Mouse (Mus musculus) spleen, postnatal 14 days (tissue): Measurements from ENCODE around the gene B4galnt2.
"Not testable (repeated sequence)": the region's sequence is repeated elsewhere in the genome, so short reads cannot be mapped to it uniquely, and the experiment has no call there.

ENCODE experiments used
- DNase-seq, 2 experiments: peaks; one replicate each; pipeline ENCODE4 v3.0.0; 2021 to 2022; ENCODE audit warnings: low spot score in 2 of 2

B4galnt2 gene

GRCm38 (mm10) chr11:95896446-95897179 is 18.1 kb downstream of the B4galnt2 start:
- no peak for DNase-seq

- DNase-seq, result no peak
These were observed 24.1 kb downstream of the B4galnt2 start for GRCm38 (mm10) chr11:95890462-95891051.

GRCm38 (mm10) chr11:95879861-95880260 is 34.8 kb downstream of the B4galnt2 start:
- not testable (repeated sequence) for DNase-seq

- DNase-seq, result peak; percentile 21 to 45
These were observed 38.4 kb downstream of the B4galnt2 start for GRCm38 (mm10) chr11:95876296-95876695.

- DNase-seq, result no peak
These were observed 38.9 kb downstream of the B4galnt2 start for GRCm38 (mm10) chr11:95875804-95876203.

- DNase-seq, result no peak
These were observed 44.7 kb downstream of the B4galnt2 start for GRCm38 (mm10) chr11:95869918-95870470.

- DNase-seq, result no peak
These were observed 45.2 kb downstream of the B4galnt2 start for GRCm38 (mm10) chr11:95869442-95869841.

GRCm38 (mm10) chr11:95861397-95861796 is 53.3 kb downstream of the B4galnt2 start:
- DNase-seq, result no peak

GRCm38 (mm10) chr11:95860071-95860490 is 54.6 kb downstream of the B4galnt2 start:
- no peak for DNase-seq

- peak in 1 of 2 experiments; percentile 59 for DNase-seq
These were observed 55.2 kb downstream of the B4galnt2 start for GRCm38 (mm10) chr11:95859468-95859855.

GRCm38 (mm10) chr11:95858528-95859467 is 55.9 kb downstream of the B4galnt2 start:
- peak; percentile 89 to 92 for DNase-seq

- DNase-seq, result no peak
These were observed 56.8 kb downstream of the B4galnt2 start for GRCm38 (mm10) chr11:95857716-95858527.

GRCm38 (mm10) chr11:95857306-95857705 is 57.4 kb downstream of the B4galnt2 start:
- DNase-seq, result no peak

- DNase-seq, result peak; percentile 37 to 58
These were observed 61.0 kb downstream of the B4galnt2 start for GRCm38 (mm10) chr11:95853684-95854083.

- no peak for DNase-seq
These were observed 63.8 kb downstream of the B4galnt2 start for GRCm38 (mm10) chr11:95850898-95851297.

- DNase-seq, result no peak
These were observed 69.8 kb downstream of the B4galnt2 start for GRCm38 (mm10) chr11:95844935-95845334.

GRCm38 (mm10) chr11:95843421-95843950 is 71.2 kb downstream of the B4galnt2 start:
- no peak for DNase-seq

GRCm38 (mm10) chr11:95842953-95843352 is 71.7 kb downstream of the B4galnt2 start:
- no peak for DNase-seq

GRCm38 (mm10) chr11:95842074-95842681 is 72.5 kb downstream of the B4galnt2 start, which contains the start of gene Abi3:
Gene Abi3, minus strand, starts transcription at chr11:95842476.
- peak; percentile 50 to 66 for DNase-seq

- no peak for DNase-seq
These were observed 73.2 kb downstream of the B4galnt2 start for GRCm38 (mm10) chr11:95841498-95841830.
